ENCODE assay signal across 10 mouse cellular contexts in the genomic region with DNA sequence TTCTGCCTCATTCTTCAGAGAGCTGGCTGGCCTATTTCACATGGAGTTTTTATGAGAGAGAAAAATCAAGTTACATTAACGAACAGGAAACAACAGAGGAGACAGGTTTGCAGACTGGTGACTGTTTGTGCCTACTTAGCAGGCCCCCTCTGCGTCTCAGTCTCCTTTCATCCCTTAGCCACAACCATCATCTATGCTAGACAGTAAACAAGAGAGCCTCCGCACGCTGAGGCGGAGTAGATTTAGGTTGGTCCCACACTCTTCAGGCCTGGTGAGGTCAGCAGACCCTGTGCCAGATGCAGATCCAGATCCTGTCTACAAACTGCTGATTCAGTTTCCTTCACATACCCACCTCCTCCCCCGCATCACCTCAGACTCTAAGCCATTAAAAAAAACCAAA.
"Had no signal": no experiment of that assay in that cellular context is flagged by ENCODE, and none has a peak within 500 bp of the region (broad histone marks: within the 10 kb centered on the region; RNA-seq: fewer than 3 reads in every experiment).

No protein-coding gene starts in this region.

- H3K36me3 ChIP-seq: midbrain, embryonic 13.5 days had no signal

- H3K27me3 ChIP-seq: limb, embryonic 13.5 days; midbrain, embryonic 13.5 days had no signal

- H3K9ac ChIP-seq: limb, embryonic 13.5 days; liver, embryonic 14.5 days; midbrain, embryonic 13.5 days had no signal

- H3K4me3 ChIP-seq: limb, embryonic 13.5 days; midbrain, embryonic 13.5 days had no signal

- H3K9me3 ChIP-seq: limb, embryonic 13.5 days; midbrain, embryonic 13.5 days had no signal

- H3K27ac ChIP-seq: kidney, postnatal 0 days; limb, embryonic 13.5 days; liver, embryonic 14.5 days; midbrain, embryonic 13.5 days had no signal

- DNase-seq: kidney, adult 8-10 months; layer of hippocampus, postnatal 36 days; lung, adult 2 months; lung, postnatal 36 days; right cerebral cortex, postnatal 14 days; thymus, postnatal 36 days had no signal

- H3K4me1 ChIP-seq: midbrain, embryonic 13.5 days had no signal
